Mouse (Mus musculus): ENCODE results near the gene Nlrc3. TPM values are rescaled to one million over a fixed set of nuclear protein-coding genes. Genes with fewer than 3 reads are reported as not detected.
"Not testable (repeated sequence)": the region's sequence is repeated elsewhere in the genome, so short reads cannot be mapped to it uniquely, and the experiment has no call there.

Nlrc3 gene
- polyA plus RNA-seq, 1 experiment from 2014 or later = 1.0 TPM

GRCm38 (mm10) chr16:3988410-3988809, 12.0 kb upstream of the Nlrc3 start:
- no peak overlapping the region for H3K27ac ChIP-seq (ENCODE audit: low read depth, low read length)
- 94% methylated on average over 4 of the region's 4 CpGs for WGBS
- no peaks in the 10 kb centered on the region for H3K27me3 ChIP-seq (ENCODE audit: control insufficient read depth, insufficient read depth, low read length)
- ATAC-seq (ENCODE audit: low FRiP score) (no peak), DNase-seq (ENCODE audit: low spot score) (no peak)
- H3K36me3 ChIP-seq (ENCODE audit: control insufficient read depth, insufficient read depth, low read length) = peaks cover 32% of the 10 kb centered on the region
- H3K4me3 ChIP-seq (ENCODE audit: low read depth, low read length) = no peak overlapping the region
- no peaks in the 10 kb centered on the region for H3K4me1 ChIP-seq (replicated peaks; ENCODE audit: control insufficient read depth, insufficient read depth, low read length)
- no peak overlapping the region for H3K9ac ChIP-seq (ENCODE audit: low read depth, low read length)
- H3K4me2 ChIP-seq (replicated peaks; ENCODE audit: low read depth, low read length) = no peak overlapping the region
- no peaks in the 10 kb centered on the region for H3K9me3 ChIP-seq (ENCODE audit: control insufficient read depth, low read length)

GRCm38 (mm10) chr16:3983146-3983700, 6.8 kb upstream of the Nlrc3 start:
- Histone ChIP-seq H3K4me3 (ENCODE audit: low read depth, low read length) (no peak overlapping the region), H3K4me1 (replicated peaks; ENCODE audit: control insufficient read depth, insufficient read depth, low read length) (no peaks in the 10 kb centered on the region), H3K9ac (ENCODE audit: low read depth, low read length) (no peak overlapping the region), H3K27ac (ENCODE audit: low read depth, low read length) (no peak overlapping the region), H3K36me3 (ENCODE audit: control insufficient read depth, insufficient read depth, low read length) (peaks cover 28% of the 10 kb centered on the region), H3K4me2 (replicated peaks; ENCODE audit: low read depth, low read length) (no peak overlapping the region), H3K9me3 (ENCODE audit: control insufficient read depth, low read length) (no peaks in the 10 kb centered on the region), H3K27me3 (ENCODE audit: control insufficient read depth, insufficient read depth, low read length) (no peaks in the 10 kb centered on the region)
- DNase-seq (ENCODE audit: low spot score) (no peak), ATAC-seq (ENCODE audit: low FRiP score) (no peak)
- 53% methylated on average over 7 of the region's 7 CpGs for WGBS

- Histone ChIP-seq H3K9me3 (ENCODE audit: control insufficient read depth, low read length) (no peaks in the 10 kb centered on the region), H3K9ac (ENCODE audit: low read depth, low read length) (no peak overlapping the region), H3K4me2 (replicated peaks; ENCODE audit: low read depth, low read length) (no peak overlapping the region), H3K4me3 (ENCODE audit: low read depth, low read length) (no peak overlapping the region), H3K4me1 (replicated peaks; ENCODE audit: control insufficient read depth, insufficient read depth, low read length) (no peaks in the 10 kb centered on the region), H3K27ac (ENCODE audit: low read depth, low read length) (no peak overlapping the region), H3K36me3 (ENCODE audit: control insufficient read depth, insufficient read depth, low read length) (peaks cover 24% of the 10 kb centered on the region), H3K27me3 (ENCODE audit: control insufficient read depth, insufficient read depth, low read length) (no peaks in the 10 kb centered on the region)
- DNase-seq (ENCODE audit: low spot score) = no peak
- WGBS = 91% methylated on average over 4 of the region's 4 CpGs
- ATAC-seq (ENCODE audit: low FRiP score) = no peak
Measured at GRCm38 (mm10) chr16:3982173-3982572, 5.7 kb upstream of the Nlrc3 start.

- 48% methylated on average over 3 of the region's 3 CpGs for WGBS
- DNase-seq (ENCODE audit: low spot score) (no peak), ATAC-seq (ENCODE audit: low FRiP score) (no peak)
- peaks cover 7% of the 10 kb centered on the region; the same call in 1 of the 2 replicates for H3K36me3 ChIP-seq (ENCODE audit: control insufficient read depth, insufficient read depth, low read length)
- H3K9me3 ChIP-seq (ENCODE audit: control insufficient read depth, low read length) = no peaks in the 10 kb centered on the region
- no peak overlapping the region for H3K4me2 ChIP-seq (replicated peaks; ENCODE audit: low read depth, low read length)
- no peak overlapping the region for H3K9ac ChIP-seq (ENCODE audit: low read depth, low read length)
- no peak overlapping the region for H3K4me3 ChIP-seq (ENCODE audit: low read depth, low read length)
- H3K4me1 ChIP-seq (replicated peaks; ENCODE audit: control insufficient read depth, insufficient read depth, low read length) = no peaks in the 10 kb centered on the region
- no peak overlapping the region for H3K27ac ChIP-seq (ENCODE audit: low read depth, low read length)
- no peaks in the 10 kb centered on the region for H3K27me3 ChIP-seq (ENCODE audit: control insufficient read depth, insufficient read depth, low read length)
Measured at GRCm38 (mm10) chr16:3976712-3977111, 280 bp upstream of the Nlrc3 start.

- DNase-seq (ENCODE audit: low spot score) (no peak), ATAC-seq (ENCODE audit: low FRiP score) (no peak)
- no peak overlapping the region for H3K9ac ChIP-seq (ENCODE audit: low read depth, low read length)
- H3K36me3 ChIP-seq (ENCODE audit: control insufficient read depth, insufficient read depth, low read length) = peaks cover 7% of the 10 kb centered on the region; the same call in 1 of the 2 replicates
- no peaks in the 10 kb centered on the region for H3K27me3 ChIP-seq (ENCODE audit: control insufficient read depth, insufficient read depth, low read length)
- no peaks in the 10 kb centered on the region for H3K4me1 ChIP-seq (replicated peaks; ENCODE audit: control insufficient read depth, insufficient read depth, low read length)
- H3K4me3 ChIP-seq (ENCODE audit: low read depth, low read length) = no peak overlapping the region
- no peak overlapping the region for H3K27ac ChIP-seq (ENCODE audit: low read depth, low read length)
- H3K9me3 ChIP-seq (ENCODE audit: control insufficient read depth, low read length) = no peaks in the 10 kb centered on the region
- no peak overlapping the region for H3K4me2 ChIP-seq (replicated peaks; ENCODE audit: low read depth, low read length)
- 86% methylated on average over 7 of the region's 7 CpGs for WGBS
Measured at GRCm38 (mm10) chr16:3975658-3976057, 774 bp downstream of the Nlrc3 start.

- H3K27me3 ChIP-seq (ENCODE audit: control insufficient read depth, insufficient read depth, low read length); H3K4me1 ChIP-seq (replicated peaks; ENCODE audit: control insufficient read depth, insufficient read depth, low read length); ATAC-seq (ENCODE audit: low FRiP score); H3K4me2 ChIP-seq (replicated peaks; ENCODE audit: low read depth, low read length); H3K27ac ChIP-seq (ENCODE audit: low read depth, low read length); DNase-seq (ENCODE audit: low spot score); H3K9me3 ChIP-seq (ENCODE audit: control insufficient read depth, low read length); H3K9ac ChIP-seq (ENCODE audit: low read depth, low read length); H3K36me3 ChIP-seq (ENCODE audit: control insufficient read depth, insufficient read depth, low read length); H3K4me3 ChIP-seq (ENCODE audit: low read depth, low read length): not testable (repeated sequence)
- WGBS = 92% methylated on average over 19 of the region's 19 CpGs
Measured at GRCm38 (mm10) chr16:3974456-3974855, 2.0 kb downstream of the Nlrc3 start.

GRCm38 (mm10) chr16:3965534-3965933, 10.9 kb downstream of the Nlrc3 start:
- Histone ChIP-seq H3K27ac (ENCODE audit: low read depth, low read length) (no peak overlapping the region), H3K9ac (ENCODE audit: low read depth, low read length) (no peak overlapping the region), H3K27me3 (ENCODE audit: control insufficient read depth, insufficient read depth, low read length) (no peaks in the 10 kb centered on the region), H3K4me2 (replicated peaks; ENCODE audit: low read depth, low read length) (no peak overlapping the region), H3K9me3 (ENCODE audit: control insufficient read depth, low read length) (no peaks in the 10 kb centered on the region), H3K4me1 (replicated peaks; ENCODE audit: control insufficient read depth, insufficient read depth, low read length) (no peaks in the 10 kb centered on the region), H3K4me3 (ENCODE audit: low read depth, low read length) (no peak overlapping the region), H3K36me3 (ENCODE audit: control insufficient read depth, insufficient read depth, low read length) (no peaks in the 10 kb centered on the region)
- ATAC-seq (ENCODE audit: low FRiP score) (no peak), DNase-seq (ENCODE audit: low spot score) (no peak)
- 79% methylated on average over 3 of the region's 3 CpGs for WGBS

- 83% methylated on average over 10 of the region's 10 CpGs for WGBS
- H3K4me1 ChIP-seq (replicated peaks; ENCODE audit: control insufficient read depth, insufficient read depth, low read length) = no peaks in the 10 kb centered on the region
- H3K9me3 ChIP-seq (ENCODE audit: control insufficient read depth, low read length) = no peaks in the 10 kb centered on the region
- ATAC-seq (ENCODE audit: low FRiP score) (no peak), DNase-seq (ENCODE audit: low spot score) (no peak)
- no peak overlapping the region for H3K9ac ChIP-seq (ENCODE audit: low read depth, low read length)
- no peak overlapping the region for H3K27ac ChIP-seq (ENCODE audit: low read depth, low read length)
- no peak overlapping the region for H3K4me3 ChIP-seq (ENCODE audit: low read depth, low read length)
- H3K4me2 ChIP-seq (replicated peaks; ENCODE audit: low read depth, low read length) = no peak overlapping the region
- no peaks in the 10 kb centered on the region for H3K27me3 ChIP-seq (ENCODE audit: control insufficient read depth, insufficient read depth, low read length)
- H3K36me3 ChIP-seq (ENCODE audit: control insufficient read depth, insufficient read depth, low read length) = no peaks in the 10 kb centered on the region
Measured at GRCm38 (mm10) chr16:3964990-3965389, 11.4 kb downstream of the Nlrc3 start.

- DNase-seq (ENCODE audit: low spot score) (no peak), ATAC-seq (ENCODE audit: low FRiP score) (no peak)
- WGBS = 87% methylated on average over 2 of the region's 2 CpGs
- Histone ChIP-seq H3K9me3 (ENCODE audit: control insufficient read depth, low read length) (no peaks in the 10 kb centered on the region), H3K4me3 (ENCODE audit: low read depth, low read length) (no peak overlapping the region), H3K9ac (ENCODE audit: low read depth, low read length) (no peak overlapping the region), H3K4me1 (replicated peaks; ENCODE audit: control insufficient read depth, insufficient read depth, low read length) (no peaks in the 10 kb centered on the region), H3K27me3 (ENCODE audit: control insufficient read depth, insufficient read depth, low read length) (no peaks in the 10 kb centered on the region), H3K27ac (ENCODE audit: low read depth, low read length) (no peak overlapping the region), H3K36me3 (ENCODE audit: control insufficient read depth, insufficient read depth, low read length) (no peaks in the 10 kb centered on the region), H3K4me2 (replicated peaks; ENCODE audit: low read depth, low read length) (no peak overlapping the region)
Measured at GRCm38 (mm10) chr16:3959261-3959660, 17.2 kb downstream of the Nlrc3 start.

Measured in hindbrain, embryonic 11.5 days (tissue).